Mouse (Mus musculus) urinary bladder, postnatal 0 days (tissue): ENCODE data around the gene Vstm2a. TPM values are rescaled to one million over a fixed set of nuclear protein-coding genes. Genes with fewer than 3 reads are reported as not detected.

Experiments
- polyA plus RNA-seq: library from polyadenylated mRNA; unstranded; fragments of >200 nt; fragmentation: Nextera tagmentation; extraction: Ambion mirVana; gene quantifications from 2 replicates; pipeline ENCODE4 v1.2.1, GENCODE M21; 2015

Vstm2a gene
- polyA plus RNA-seq = 0.42 and 0.71 TPM in 2 replicates

DNA sequence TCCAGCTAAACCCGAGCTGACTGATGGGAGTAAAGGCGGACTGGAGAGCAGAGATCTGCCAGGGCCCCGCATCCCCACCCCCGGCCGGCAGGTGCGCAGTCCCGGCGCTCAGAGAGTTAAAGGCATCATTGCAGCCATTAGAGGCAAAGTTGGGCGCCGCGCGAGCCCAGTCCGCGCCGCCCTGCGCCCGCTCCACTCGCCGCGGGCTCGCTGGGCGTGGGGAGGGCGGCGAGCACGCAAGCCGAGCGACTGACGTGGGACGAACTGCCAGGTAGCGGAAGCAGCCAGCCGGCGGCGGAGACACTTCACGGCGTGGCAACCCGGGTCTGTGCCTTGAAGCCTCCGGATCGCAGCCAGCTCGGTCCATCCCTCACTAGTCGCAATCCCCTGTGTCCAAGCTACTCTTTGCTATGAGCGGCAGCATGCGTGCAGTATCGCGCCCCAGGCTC, at the start of gene Vstm2a:
Vstm2a (plus strand) TSS at position 252 of the 449 bp plus-strand sequence.

